Mouse (Mus musculus): ENCODE measurements at regions not wholly inside any gene's neighbourhood (a gene's known extent, or its start where the extent isn't known, plus 50 kb on each side); places are given as distances from the start of the nearest gene placed in this dataset.

DNA sequence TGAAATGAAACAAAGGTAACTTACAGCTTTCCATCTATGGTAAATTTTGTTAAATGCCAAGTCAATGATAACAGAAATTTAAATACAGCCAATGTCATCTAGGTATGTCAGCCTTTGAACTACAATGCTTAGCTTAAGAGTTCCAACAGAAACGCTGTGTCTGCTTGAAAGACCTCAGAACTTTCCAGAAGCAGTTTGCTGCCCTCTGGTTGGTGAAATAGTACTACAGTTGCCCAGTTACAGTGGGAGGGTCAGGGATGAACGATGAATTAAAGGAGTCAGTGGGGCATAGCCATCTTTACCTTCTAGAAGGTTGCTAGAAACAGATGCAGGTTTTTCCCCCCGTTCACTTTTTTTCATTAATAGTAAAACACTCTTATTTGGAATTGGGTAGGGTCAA, 201.0 kb upstream of the Klf12 start:
- Histone ChIP-seq H3K4me3 (ENCODE audit: low read depth, low read length) (no peak overlapping the region), H3K9me3 (replicated peaks; ENCODE audit: control insufficient read depth, low read length) (no peaks in the 10 kb centered on the region), H3K4me1 (ENCODE audit: control insufficient read depth, insufficient read depth, low read length) (no peaks in the 10 kb centered on the region), H3K9ac (ENCODE audit: low read length) (no peak overlapping the region), H3K36me3 (ENCODE audit: control insufficient read depth, insufficient read depth, low read length) (no peaks in the 10 kb centered on the region), H3K4me2 (ENCODE audit: low read length) (no peak overlapping the region), H3K27me3 (replicated peaks; ENCODE audit: control insufficient read depth, insufficient read depth, low read length) (no peaks in the 10 kb centered on the region), H3K27ac (ENCODE audit: low read depth, low read length) (no peak overlapping the region)
- no peak for ATAC-seq
- 75% methylated on average over 3 of the region's 3 CpGs for WGBS
- no peak for DNase-seq (ENCODE audit: low spot score)

DNA sequence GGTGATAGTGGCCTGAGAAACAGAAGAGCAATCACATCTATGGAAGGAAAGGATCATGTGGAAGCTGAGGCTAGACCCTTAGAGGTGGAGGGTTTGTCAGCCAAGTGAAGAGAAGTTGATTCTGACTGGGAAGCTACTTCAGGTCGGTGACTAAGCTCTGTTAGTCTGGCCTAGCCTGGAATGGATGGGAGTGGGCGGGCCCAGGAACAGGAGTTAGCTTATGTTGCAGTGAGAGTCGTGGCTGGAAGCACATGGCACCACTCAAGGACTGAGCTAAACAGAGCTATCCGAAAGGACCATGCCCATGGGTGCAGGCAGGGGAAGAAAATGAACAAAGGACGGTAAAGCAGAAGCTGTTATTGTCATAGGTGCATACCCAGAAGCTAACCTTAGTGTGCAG, 199.6 kb upstream of the Klf12 start:
- WGBS: 78% methylated on average over 5 of the region's 5 CpGs
- no peaks in the 10 kb centered on the region for H3K4me1 ChIP-seq (ENCODE audit: control insufficient read depth, insufficient read depth, low read length)
- H3K4me2 ChIP-seq (ENCODE audit: low read length): no peak overlapping the region
- ATAC-seq (no peak), DNase-seq (ENCODE audit: low spot score) (no peak)
- no peak overlapping the region for H3K9ac ChIP-seq (ENCODE audit: low read length)
- no peak overlapping the region for H3K4me3 ChIP-seq (ENCODE audit: low read depth, low read length)
- no peaks in the 10 kb centered on the region for H3K36me3 ChIP-seq (ENCODE audit: control insufficient read depth, insufficient read depth, low read length)
- no peak overlapping the region for H3K27ac ChIP-seq (ENCODE audit: low read depth, low read length)
- H3K27me3 ChIP-seq (replicated peaks; ENCODE audit: control insufficient read depth, insufficient read depth, low read length): no peaks in the 10 kb centered on the region
- no peaks in the 10 kb centered on the region for H3K9me3 ChIP-seq (replicated peaks; ENCODE audit: control insufficient read depth, low read length)

DNA sequence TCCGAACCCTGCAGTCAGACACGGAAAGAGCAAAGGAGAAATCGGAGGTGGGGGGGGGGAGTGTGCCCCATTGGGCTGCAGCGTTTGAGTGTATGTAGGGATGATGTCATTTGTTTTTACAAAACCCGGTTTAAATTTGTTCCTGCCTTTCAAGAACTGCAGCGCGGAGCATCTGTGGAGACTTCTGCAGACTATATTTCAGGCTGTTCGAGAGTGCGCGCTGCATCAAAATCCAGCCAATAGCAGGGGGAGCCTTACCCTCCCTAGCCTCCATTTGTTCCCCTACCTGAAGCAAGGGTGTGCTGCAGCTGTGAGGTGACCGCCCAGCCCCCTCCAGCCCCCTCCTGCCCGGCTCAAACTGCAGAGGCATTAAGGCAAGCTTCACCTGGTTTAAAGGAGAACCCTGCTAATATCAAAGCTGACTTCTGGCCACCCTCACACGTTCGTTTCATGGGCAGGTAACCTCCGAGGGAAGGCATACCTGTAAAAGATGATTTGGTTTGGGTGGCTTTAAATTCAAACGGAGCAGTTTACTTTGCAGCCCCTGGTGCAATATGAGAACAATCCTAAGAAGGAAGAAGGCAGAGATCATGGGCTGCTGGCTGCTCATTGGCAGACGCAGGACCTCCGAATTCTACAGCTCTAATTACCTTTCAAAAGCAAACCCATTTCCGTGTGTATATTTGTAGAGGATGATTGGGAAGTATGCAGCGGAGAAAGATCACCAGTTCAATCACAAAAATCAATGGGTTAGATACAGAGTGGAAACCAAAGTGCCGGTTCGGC, 193.3 kb upstream of the Klf12 start:
- ATAC-seq: peak; percentile 89
- Histone ChIP-seq H3K27me3 (replicated peaks; ENCODE audit: control insufficient read depth, insufficient read depth, low read length) (0 out of 2 replicates have a peak, but pooled peaks cover 3% of the 10 kb centered on the region), H3K9me3 (replicated peaks; ENCODE audit: control insufficient read depth, low read length) (no peaks in the 10 kb centered on the region), H3K36me3 (ENCODE audit: control insufficient read depth, insufficient read depth, low read length) (no peaks in the 10 kb centered on the region), H3K9ac (ENCODE audit: low read length) (peak overlapping the region; percentile 46), H3K4me3 (ENCODE audit: low read depth, low read length) (peak overlapping the region; percentile 25), H3K27ac (ENCODE audit: low read depth, low read length) (no peak overlapping the region), H3K4me2 (ENCODE audit: low read length) (peak overlapping the region; percentile 55), H3K4me1 (ENCODE audit: control insufficient read depth, insufficient read depth, low read length) (no peaks in the 10 kb centered on the region)
- peak; percentile 79 for DNase-seq (ENCODE audit: low spot score)
- WGBS: 10% methylated on average over 22 of the region's 22 CpGs

GRCm38 (mm10) chr14:100468311-100468710, 183.8 kb upstream of the Klf12 start:
- Histone ChIP-seq H3K4me3 (ENCODE audit: low read depth, low read length) (no peak overlapping the region), H3K9me3 (replicated peaks; ENCODE audit: control insufficient read depth, low read length) (no peaks in the 10 kb centered on the region), H3K27ac (ENCODE audit: low read depth, low read length) (no peak overlapping the region), H3K36me3 (ENCODE audit: control insufficient read depth, insufficient read depth, low read length) (no peaks in the 10 kb centered on the region), H3K27me3 (replicated peaks; ENCODE audit: control insufficient read depth, insufficient read depth, low read length) (no peaks in the 10 kb centered on the region), H3K4me2 (ENCODE audit: low read length) (no peak overlapping the region), H3K4me1 (ENCODE audit: control insufficient read depth, insufficient read depth, low read length) (no peaks in the 10 kb centered on the region), H3K9ac (ENCODE audit: low read length) (no peak overlapping the region)
- ATAC-seq: no peak
- WGBS: 86% methylated on average over 3 of the region's 3 CpGs
- no peak for DNase-seq (ENCODE audit: low spot score)

- H3K4me1 ChIP-seq (ENCODE audit: control insufficient read depth, insufficient read depth, low read length): peaks cover 30% of the 10 kb centered on the region
- no peak overlapping the region for H3K9ac ChIP-seq (ENCODE audit: low read length)
- H3K27ac ChIP-seq (ENCODE audit: low read depth, low read length): no peak overlapping the region
- no peak for ATAC-seq
- H3K36me3 ChIP-seq (ENCODE audit: control insufficient read depth, insufficient read depth, low read length): no peaks in the 10 kb centered on the region
- no peak overlapping the region for H3K4me2 ChIP-seq (ENCODE audit: low read length)
- DNase-seq (ENCODE audit: low spot score): no peak
- WGBS: 86% methylated on average over 6 of the region's 6 CpGs
- no peak overlapping the region for H3K4me3 ChIP-seq (ENCODE audit: low read depth, low read length)
- no peaks in the 10 kb centered on the region for H3K27me3 ChIP-seq (replicated peaks; ENCODE audit: control insufficient read depth, insufficient read depth, low read length)
- H3K9me3 ChIP-seq (replicated peaks; ENCODE audit: control insufficient read depth, low read length): no peaks in the 10 kb centered on the region
Measured at GRCm38 (mm10) chr14:100462321-100462720, 177.8 kb upstream of the Klf12 start.

DNA sequence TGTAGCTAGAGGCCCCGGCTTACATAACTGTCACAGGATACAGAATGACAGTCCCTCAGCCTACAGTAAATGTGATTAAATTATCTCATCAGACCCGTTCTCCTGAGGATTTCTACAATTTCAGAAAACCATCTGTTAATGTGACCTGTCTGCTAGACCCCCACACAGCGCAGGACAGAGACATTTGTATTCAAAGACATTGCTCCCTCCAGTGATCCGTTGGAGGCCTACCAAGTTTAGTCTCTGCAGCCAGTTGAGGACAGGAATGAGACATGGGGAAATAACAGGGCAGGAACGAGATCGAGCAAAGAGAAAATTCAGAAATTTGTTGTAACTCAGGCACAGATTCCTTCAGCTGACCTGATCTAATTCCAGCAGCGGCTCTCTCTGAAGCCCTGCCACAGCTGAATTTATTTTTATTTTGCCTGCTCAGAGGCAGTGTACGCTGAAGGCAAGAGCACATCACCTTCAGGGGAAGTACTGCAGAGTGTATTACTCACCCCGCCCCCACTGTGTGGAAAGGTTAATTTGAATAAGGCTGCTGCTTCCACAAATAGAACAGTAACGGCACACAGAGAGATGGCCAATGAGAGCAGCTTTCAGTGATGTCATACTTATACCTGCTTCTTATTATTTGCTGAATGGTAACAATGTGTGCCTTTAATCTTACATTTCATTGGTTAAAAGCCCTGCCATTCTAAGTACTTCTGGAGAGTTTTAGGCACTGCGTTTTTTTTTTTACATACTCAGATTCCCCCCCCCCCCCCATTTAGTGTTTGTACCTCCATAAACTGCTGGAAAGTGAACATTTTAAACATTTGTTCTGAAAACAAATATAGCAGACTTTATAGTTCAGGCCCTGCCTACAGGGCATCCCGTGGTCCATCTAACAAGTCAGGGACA, 176.9 kb upstream of the Klf12 start:
- Histone ChIP-seq H3K4me3 (ENCODE audit: low read depth, low read length) (no peak overlapping the region), H3K27me3 (replicated peaks; ENCODE audit: control insufficient read depth, insufficient read depth, low read length) (no peaks in the 10 kb centered on the region), H3K9me3 (replicated peaks; ENCODE audit: control insufficient read depth, low read length) (no peaks in the 10 kb centered on the region), H3K36me3 (ENCODE audit: control insufficient read depth, insufficient read depth, low read length) (no peaks in the 10 kb centered on the region), H3K27ac (ENCODE audit: low read depth, low read length) (peak overlapping the region; percentile 73), H3K4me2 (ENCODE audit: low read length) (peak overlapping the region; percentile 36), H3K4me1 (ENCODE audit: control insufficient read depth, insufficient read depth, low read length) (peaks cover 30% of the 10 kb centered on the region), H3K9ac (ENCODE audit: low read length) (peak overlapping the region; percentile 29; the same call in 1 of the 2 replicates)
- DNase-seq (ENCODE audit: low spot score) (peak; percentile 93), ATAC-seq (peak; percentile 84)
- WGBS: 20% methylated on average over 12 of the region's 12 CpGs

- peak overlapping the region; percentile 48; the same call in 1 of the 2 replicates for H3K9ac ChIP-seq (ENCODE audit: low read length)
- no peaks in the 10 kb centered on the region for H3K27me3 ChIP-seq (replicated peaks; ENCODE audit: control insufficient read depth, insufficient read depth, low read length)
- H3K4me3 ChIP-seq (ENCODE audit: low read depth, low read length): no peak overlapping the region
- peaks cover 30% of the 10 kb centered on the region for H3K4me1 ChIP-seq (ENCODE audit: control insufficient read depth, insufficient read depth, low read length)
- DNase-seq (ENCODE audit: low spot score): no peak
- WGBS: 15% methylated on average over 8 of the region's 8 CpGs
- H3K27ac ChIP-seq (ENCODE audit: low read depth, low read length): peak overlapping the region; percentile 89
- ATAC-seq: no peak
- no peaks in the 10 kb centered on the region for H3K36me3 ChIP-seq (ENCODE audit: control insufficient read depth, insufficient read depth, low read length)
- peak overlapping the region; percentile 51 for H3K4me2 ChIP-seq (ENCODE audit: low read length)
- no peaks in the 10 kb centered on the region for H3K9me3 ChIP-seq (replicated peaks; ENCODE audit: control insufficient read depth, low read length)
Measured at GRCm38 (mm10) chr14:100459601-100460290, 175.3 kb upstream of the Klf12 start.

- H3K4me3 ChIP-seq (ENCODE audit: low read depth, low read length): no peak overlapping the region
- H3K9me3 ChIP-seq (replicated peaks; ENCODE audit: control insufficient read depth, low read length): no peaks in the 10 kb centered on the region
- H3K4me2 ChIP-seq (ENCODE audit: low read length): peak overlapping the region; percentile 51
- H3K4me1 ChIP-seq (ENCODE audit: control insufficient read depth, insufficient read depth, low read length): peaks cover 30% of the 10 kb centered on the region
- no peaks in the 10 kb centered on the region for H3K36me3 ChIP-seq (ENCODE audit: control insufficient read depth, insufficient read depth, low read length)
- ATAC-seq: peak; percentile 94
- peak; percentile 100 for DNase-seq (ENCODE audit: low spot score)
- no peak overlapping the region; the same call in 1 of the 2 replicates for H3K9ac ChIP-seq (ENCODE audit: low read length)
- 1% methylated on average over 9 of the region's 9 CpGs for WGBS
- no peaks in the 10 kb centered on the region for H3K27me3 ChIP-seq (replicated peaks; ENCODE audit: control insufficient read depth, insufficient read depth, low read length)
- peak overlapping the region; percentile 92 for H3K27ac ChIP-seq (ENCODE audit: low read depth, low read length)
Measured at GRCm38 (mm10) chr14:100458727-100459447, 174.4 kb upstream of the Klf12 start.

Data from forebrain, embryonic 14.5 days (tissue).